Mouse (Mus musculus): ENCODE data around the gene Olfr885.

Olfr885 gene

GRCm38 (mm10) chr9:38061022-38061421 lies at the start of gene Olfr885:
TSS of gene Olfr885 (plus strand) at chr9:38061322.
- DNase-seq (ENCODE audit: low read depth) = no peak

GRCm38 (mm10) chr9:38025508-38025907 lies 35.6 kb upstream of the Olfr885 start, which contains the start of gene Olfr883:
TSS of gene Olfr883 (plus strand) at chr9:38025808.
- DNase-seq (ENCODE audit: low read depth) = no peak

DNA sequence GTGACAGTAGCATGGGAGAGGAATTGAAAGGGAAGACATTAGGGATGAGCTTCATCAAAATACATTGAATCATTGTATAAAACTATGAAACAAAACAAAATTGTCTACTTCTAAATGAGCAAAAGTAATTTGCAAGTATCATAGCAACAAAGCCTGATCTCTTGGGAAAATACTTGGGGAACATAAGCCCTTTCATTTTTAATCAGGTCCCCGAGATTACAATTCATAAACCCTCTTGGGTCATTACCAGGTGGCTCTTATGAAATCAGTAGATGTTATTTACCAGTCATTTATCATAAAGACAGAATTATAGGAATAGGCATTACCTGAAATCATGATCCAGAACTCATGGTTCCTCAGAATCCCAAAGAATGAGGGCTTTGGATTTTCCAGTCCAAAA lies 14.9 kb upstream of the Olfr885 start, which contains the start of gene Olfr884:
Gene Olfr884 (plus strand): TSS at position 301 of the 400 bp plus-strand sequence.
- no peak for DNase-seq (ENCODE audit: low read depth)

DNA sequence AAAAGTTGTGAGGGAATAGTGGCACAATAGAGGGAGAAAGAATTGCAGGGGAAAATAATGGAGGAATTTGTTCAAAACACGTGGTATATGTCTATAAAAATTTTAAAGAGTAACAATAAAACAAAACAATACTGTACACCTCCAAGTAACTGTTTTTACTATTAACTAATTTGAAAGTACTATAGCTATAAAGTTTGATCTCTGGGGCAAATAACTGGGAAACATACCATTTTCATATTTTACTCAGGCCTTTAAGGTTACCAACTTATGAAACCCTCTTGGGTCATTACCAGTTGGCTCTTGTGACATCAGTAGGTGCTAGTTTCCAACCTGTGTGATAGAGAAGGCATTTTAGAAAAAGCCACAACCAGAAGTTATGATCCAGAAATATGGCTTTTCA lies 22.6 kb downstream of the Olfr885 start, which contains the start of gene Olfr887:
Gene Olfr887 (plus strand): TSS at position 301 of the 400 bp plus-strand sequence.
- no peak for DNase-seq (ENCODE audit: low read depth)

DNA sequence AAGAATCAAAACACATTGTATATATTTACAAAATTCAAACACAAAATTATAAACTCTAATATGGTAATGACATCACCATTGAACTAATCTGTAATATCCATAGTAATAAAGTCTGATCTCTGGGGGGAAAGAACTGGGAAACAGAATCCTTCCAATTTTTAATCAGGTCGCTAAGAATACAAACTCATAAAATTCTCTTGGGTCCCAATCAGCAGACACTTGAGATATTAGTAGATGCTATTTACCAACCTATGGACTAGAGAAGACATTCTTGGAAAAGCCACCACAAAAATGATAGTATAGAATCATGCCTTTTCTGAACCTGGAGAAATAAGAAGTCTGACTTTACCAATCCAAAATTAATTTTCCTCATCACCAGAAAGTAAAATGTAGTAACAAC lies 46.7 kb downstream of the Olfr885 start, which contains the start of gene Olfr888:
Gene Olfr888 (plus strand): TSS at position 301 of the 400 bp plus-strand sequence.
- no peak for DNase-seq (ENCODE audit: low read depth)

Data from fibroblast of lung, adult 2 months (primary cell).